Mouse (Mus musculus) forebrain, embryonic 14.5 days (tissue): Measurements from ENCODE around the gene Gtpbp3. TPM values are rescaled to one million over a fixed set of nuclear protein-coding genes. Genes with fewer than 3 reads are reported as not detected.
"Not testable (repeated sequence)": the region's sequence is repeated elsewhere in the genome, so short reads cannot be mapped to it uniquely, and the experiment has no call there.

Experiments used
- ATAC-seq: fragments of 200-750 bp; cut with Nextera tagmentation; 2 replicates; pipeline ENCODE4 v1.8.0; 2017; ENCODE audit warnings: mild to moderate bottlenecking, moderate library complexity
- DNase-seq: peaks from one replicate; pipeline ENCODE4 v3.0.0-alpha.2; 2015; ENCODE audit warnings: low spot score
- H3K27ac ChIP-seq: fragments of 300-500 bp; sonication (generic); 2 replicates; pipeline ENCODE4 v1.5.1; 2014; ENCODE audit warnings: low read depth, mild to moderate bottlenecking, control low read depth, low read length, moderate library complexity
- H3K27me3 ChIP-seq: fragments of 300-500 bp; sonication (generic); replicated peaks from 2 replicates; pipeline ENCODE4 v1.6.1; 2014; ENCODE audit warnings: low read length, control low read depth, mixed read lengths; ENCODE audit not compliant: control insufficient read depth, insufficient read depth
- H3K36me3 ChIP-seq: fragments of 300-500 bp; sonication (generic); 2 replicates; pipeline ENCODE4 v1.6.1; 2014; ENCODE audit warnings: low read length, control low read depth; ENCODE audit not compliant: control insufficient read depth, insufficient read depth
- H3K4me1 ChIP-seq: fragments of 300-500 bp; sonication (generic); 2 replicates; pipeline ENCODE4 v1.6.1; 2014; ENCODE audit warnings: antibody characterized with exemption, low read length, control low read depth; ENCODE audit not compliant: control insufficient read depth, insufficient read depth
- H3K4me2 ChIP-seq: fragments of 300-500 bp; sonication (generic); 2 replicates; pipeline ENCODE4 v1.6.1; 2014; ENCODE audit warnings: mild to moderate bottlenecking, control low read depth, low read length
- H3K4me3 ChIP-seq: fragments of 300-500 bp; sonication (generic); 2 replicates; pipeline ENCODE4 v1.5.1; 2014; ENCODE audit warnings: low read depth, low read length, control low read depth
- H3K9ac ChIP-seq: fragments of 300-500 bp; sonication (generic); 2 replicates; pipeline ENCODE4 v1.6.1; 2014; ENCODE audit warnings: mild to moderate bottlenecking, low read length, control low read depth, moderate library complexity
- H3K9me3 ChIP-seq: fragments of 300-500 bp; sonication (generic); replicated peaks from 2 replicates; pipeline ENCODE4 v1.6.1; 2016; ENCODE audit warnings: low read length, control low read depth, mixed read lengths; ENCODE audit not compliant: control insufficient read depth
- WGBS: fragments of 180-500 bp; shearing (Covaris S2); extraction: QIAGEN DNeasy Blood & Tissue Kit; methylation state at CpG from one replicate; pipeline ENCODE4 v1.1.7; 2014; 5-methylcytosine and 5-hydroxymethylcytosine counted together
- polyA plus RNA-seq: library from polyadenylated mRNA; unstranded; fragments of >200 nt; fragmentation: Nextera tagmentation; extraction: Ambion mirVana; gene quantifications from 2 replicates; pipeline ENCODE4 v1.2.1, GENCODE M21; 2014

The Gtpbp3 gene
- polyA plus RNA-seq, 1 experiment from 2014 or later, result 2.2 TPM

- not testable (repeated sequence) for H3K9ac ChIP-seq, H3K4me1 ChIP-seq, H3K36me3 ChIP-seq, ATAC-seq, H3K4me2 ChIP-seq, H3K27ac ChIP-seq, H3K9me3 ChIP-seq, H3K4me3 ChIP-seq
- DNase-seq, result peak; percentile 55
- peaks cover 12% of the 10 kb centered on the region for H3K27me3 ChIP-seq
- 59% methylated on average over 5 of the region's 12 CpGs for WGBS
Observed at GRCm38 (mm10) chr8:71530735-71531467, 43.0 kb downstream of the Gtpbp3 start.

GRCm38 (mm10) chr8:71534263-71534810 lies 46.4 kb downstream of the Gtpbp3 start:
- ATAC-seq, result no peak

GRCm38 (mm10) chr8:71535663-71536062 lies 47.8 kb downstream of the Gtpbp3 start:
- no peaks in the 10 kb centered on the region for H3K4me1 ChIP-seq
- no peaks in the 10 kb centered on the region for H3K9me3 ChIP-seq
- H3K4me3 ChIP-seq, result no peak overlapping the region
- no peak for DNase-seq
- no peaks in the 10 kb centered on the region for H3K36me3 ChIP-seq
- ATAC-seq, result no peak
- H3K27me3 ChIP-seq, result peaks cover 11% of the 10 kb centered on the region
- no peak overlapping the region for H3K9ac ChIP-seq
- WGBS, result 64% methylated on average over 5 of the region's 5 CpGs
- no peak overlapping the region for H3K4me2 ChIP-seq
- no peak overlapping the region for H3K27ac ChIP-seq

More at GRCm38 (mm10) chr8:71534263-71534810, 46.4 kb downstream of the Gtpbp3 start:
- Histone ChIP-seq H3K4me1 (no peaks in the 10 kb centered on the region), H3K9ac (no peak overlapping the region), H3K4me2 (no peak overlapping the region), H3K36me3 (no peaks in the 10 kb centered on the region), H3K27me3 (peaks cover 11% of the 10 kb centered on the region), H3K27ac (no peak overlapping the region), H3K9me3 (no peaks in the 10 kb centered on the region), H3K4me3 (no peak overlapping the region)
- WGBS, result 44% methylated on average over 3 of the region's 3 CpGs
- no peak for DNase-seq

GRCm38 (mm10) chr8:71537028-71537867 lies 49.3 kb downstream of the Gtpbp3 start, which contains the start of gene Bst2:
TSS of gene Bst2 (minus strand) at chr8:71537456.
- H3K4me3 ChIP-seq, result peak within 1 kb of the TSS; percentile 21
- peak within 1 kb of the TSS; percentile 47 for H3K4me2 ChIP-seq
- peak; percentile 78 for DNase-seq
- H3K9ac ChIP-seq, result peak within 1 kb of the TSS; percentile 32; the same call in 1 of the 2 replicates
- no peaks in the 10 kb centered on the region for H3K36me3 ChIP-seq
- H3K27me3 ChIP-seq, result peaks cover 11% of the 10 kb centered on the region
- H3K4me1 ChIP-seq, result no peaks in the 10 kb centered on the region
- peak; percentile 47; the same call in 1 of the 2 replicates for ATAC-seq
- 3% methylated on average over 37 of the region's 37 CpGs for WGBS
- no peak within 1 kb of the TSS for H3K27ac ChIP-seq
- no peaks in the 10 kb centered on the region for H3K9me3 ChIP-seq

GRCm38 (mm10) chr8:71542632-71543343 lies 54.9 kb downstream of the Gtpbp3 start, which contains the start of gene Mvb12a:
TSS of gene Mvb12a (plus strand) at chr8:71542922.
- under 1% methylated on average over 55 of the region's 55 CpGs for WGBS
- Histone ChIP-seq H3K9me3 (no peaks in the 10 kb centered on the region), H3K4me3 (peak within 1 kb of the TSS; percentile 77), H3K9ac (peak within 1 kb of the TSS; percentile 86), H3K27ac (no peak within 1 kb of the TSS), H3K4me2 (peak within 1 kb of the TSS; percentile 90), H3K36me3 (peaks cover 21% of the 10 kb centered on the region), H3K4me1 (peaks cover 4% of the 10 kb centered on the region; the same call in 1 of the 2 replicates), H3K27me3 (peaks cover 3% of the 10 kb centered on the region; the same call in 1 of the 2 replicates)
- peak; percentile 100 for DNase-seq
- ATAC-seq, result peak; percentile 97

- Histone ChIP-seq H3K4me3 (peak overlapping the region; percentile 77; the same call in 1 of the 2 replicates), H3K9me3 (no peaks in the 10 kb centered on the region), H3K4me1 (peaks cover 4% of the 10 kb centered on the region; the same call in 1 of the 2 replicates), H3K27ac (no peak overlapping the region), H3K27me3 (no peaks in the 10 kb centered on the region), H3K4me2 (peak overlapping the region; percentile 90), H3K36me3 (peaks cover 24% of the 10 kb centered on the region), H3K9ac (peak overlapping the region; percentile 86; the same call in 1 of the 2 replicates)
- ATAC-seq (no peak), DNase-seq (no peak)
- WGBS, result 90% methylated on average over 9 of the region's 9 CpGs
Observed at GRCm38 (mm10) chr8:71543755-71544154, 55.9 kb downstream of the Gtpbp3 start.

- H3K27me3 ChIP-seq, result no peaks in the 10 kb centered on the region
- peaks cover 4% of the 10 kb centered on the region; the same call in 1 of the 2 replicates for H3K4me1 ChIP-seq
- H3K9ac ChIP-seq, result no peak overlapping the region
- no peak overlapping the region for H3K27ac ChIP-seq
- 91% methylated on average over 11 of the region's 11 CpGs for WGBS
- DNase-seq (no peak), ATAC-seq (no peak)
- H3K9me3 ChIP-seq, result no peaks in the 10 kb centered on the region
- H3K36me3 ChIP-seq, result peaks cover 27% of the 10 kb centered on the region
- no peak overlapping the region for H3K4me2 ChIP-seq
- H3K4me3 ChIP-seq, result no peak overlapping the region
Observed at GRCm38 (mm10) chr8:71545053-71545452, 57.1 kb downstream of the Gtpbp3 start.

GRCm38 (mm10) chr8:71547590-71547989 lies 59.7 kb downstream of the Gtpbp3 start:
- Histone ChIP-seq H3K4me3 (no peak overlapping the region), H3K27me3 (no peaks in the 10 kb centered on the region), H3K9ac (no peak overlapping the region), H3K27ac (no peak overlapping the region), H3K4me1 (peaks cover 4% of the 10 kb centered on the region; the same call in 1 of the 2 replicates), H3K4me2 (no peak overlapping the region), H3K9me3 (no peaks in the 10 kb centered on the region), H3K36me3 (peaks cover 27% of the 10 kb centered on the region)
- DNase-seq, result no peak
- ATAC-seq, result no peak
- 81% methylated on average over 7 of the region's 7 CpGs for WGBS
